Mouse (Mus musculus) testis, adult 2 months (tissue): ENCODE results near the gene Anxa7. TPM values are rescaled to one million over a fixed set of nuclear protein-coding genes. Genes with fewer than 3 reads are reported as not detected.

Source experiments
- H3K27ac ChIP-seq: fragments of 200-500 bp; 2 replicates; pipeline ENCODE4 v1.5.1; 2012; ENCODE audit warnings: low read depth, low read length; ENCODE audit not compliant: control insufficient read depth, insufficient read depth
- H3K27me3 ChIP-seq: fragments of 200-500 bp; 2 replicates; pipeline ENCODE4 v1.6.1; 2012; ENCODE audit warnings: mild to moderate bottlenecking, low read length, moderate library complexity; ENCODE audit not compliant: control insufficient read depth, insufficient read depth
- H3K36me3 ChIP-seq: fragments of 200-500 bp; 2 replicates; pipeline ENCODE4 v1.6.1; 2012; ENCODE audit warnings: mild to moderate bottlenecking, low read length; ENCODE audit not compliant: control insufficient read depth, insufficient read depth
- H3K4me1 ChIP-seq: fragments of 200-500 bp; 2 replicates; pipeline ENCODE4 v1.6.1; 2012; ENCODE audit warnings: low read length; ENCODE audit not compliant: control insufficient read depth, insufficient read depth
- H3K4me3 ChIP-seq: fragments of 200-500 bp; 2 replicates; pipeline ENCODE4 v1.5.1; 2012; ENCODE audit warnings: low read depth, mild to moderate bottlenecking, low read length, moderate library complexity, mixed read lengths; ENCODE audit not compliant: control insufficient read depth
- CTCF ChIP-seq: fragments of 200-500 bp; IDR thresholded peaks from 2 replicates; pipeline ENCODE4 v1.5.1; 2012; ENCODE audit warnings: low read depth, mild to moderate bottlenecking, inconsistent platforms, low read length, moderate library complexity; ENCODE audit not compliant: control insufficient read depth, insufficient read depth, insufficient replicate concordance
- POLR2A ChIP-seq: fragments of 200-500 bp; IDR thresholded peaks from 2 replicates; pipeline ENCODE4 v1.6.1; 2012; ENCODE audit warnings: low read depth, mild to moderate bottlenecking, inconsistent platforms, low read length, moderate library complexity; ENCODE audit not compliant: control insufficient read depth
- polyA plus RNA-seq: library from polyadenylated mRNA; depleted of rRNA; stranded (reverse); fragments of >200 nt; gene quantifications from 2 replicates; pipeline ENCODE4 v1.2.3, GENCODE M21; 2012; rRNA removed

Gene Anxa7
- polyA plus RNA-seq, 1 experiment = 12.2 TPM

- Histone ChIP-seq H3K4me3 (no peak overlapping the region), H3K4me1 (no peaks in the 10 kb centered on the region), H3K27ac (no peak overlapping the region), H3K27me3 (no peaks in the 10 kb centered on the region), H3K36me3 (peaks cover 1% of the 10 kb centered on the region; the same call in 1 of the 2 replicates)
- no peak for TF ChIP-seq POLR2A
- no peak for TF ChIP-seq CTCF
Observed at GRCm38 (mm10) chr14:20431726-20432125, 48.2 kb downstream of the Anxa7 start.

GRCm38 (mm10) chr14:20429833-20430232 lies 50.1 kb downstream of the Anxa7 start:
- Histone ChIP-seq H3K27me3 (no peaks in the 10 kb centered on the region), H3K4me1 (no peaks in the 10 kb centered on the region), H3K4me3 (no peak overlapping the region), H3K36me3 (no peaks in the 10 kb centered on the region; the same call in 1 of the 2 replicates), H3K27ac (no peak overlapping the region)
- TF ChIP-seq POLR2A = no peak
- no peak for TF ChIP-seq CTCF

GRCm38 (mm10) chr14:20428593-20428992 lies 51.3 kb downstream of the Anxa7 start:
- TF ChIP-seq POLR2A = no peak
- Histone ChIP-seq H3K27ac (no peak overlapping the region), H3K4me3 (no peak overlapping the region), H3K27me3 (no peaks in the 10 kb centered on the region), H3K36me3 (no peaks in the 10 kb centered on the region; the same call in 1 of the 2 replicates), H3K4me1 (no peaks in the 10 kb centered on the region)

DNA sequence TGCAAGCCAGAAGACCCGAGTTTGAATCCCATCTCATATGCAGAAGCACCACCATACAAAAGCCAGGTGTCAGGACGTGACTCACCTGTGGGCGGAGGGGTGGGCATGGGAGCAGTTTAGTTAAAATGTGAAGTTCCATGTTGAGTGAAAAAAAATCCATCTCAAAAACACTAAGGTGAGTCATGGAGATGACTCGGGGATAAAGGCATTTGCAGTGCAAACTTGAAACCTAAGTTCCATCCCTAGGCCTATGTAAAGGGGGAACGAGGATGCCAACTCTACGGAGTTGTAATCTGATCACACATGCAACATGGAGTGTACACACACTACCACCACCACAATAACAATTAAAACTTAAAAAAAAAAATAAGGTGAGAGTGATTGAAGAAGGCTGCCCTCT lies 56.9 kb downstream of the Anxa7 start:
- Histone ChIP-seq H3K27ac (no peak overlapping the region), H3K27me3 (no peaks in the 10 kb centered on the region), H3K4me3 (no peak overlapping the region), H3K36me3 (no peaks in the 10 kb centered on the region; the same call in 1 of the 2 replicates), H3K4me1 (no peaks in the 10 kb centered on the region)
- no peak for TF ChIP-seq POLR2A

- Histone ChIP-seq H3K27ac (no peak overlapping the region), H3K27me3 (no peaks in the 10 kb centered on the region), H3K4me3 (no peak overlapping the region), H3K36me3 (no peaks in the 10 kb centered on the region; the same call in 1 of the 2 replicates), H3K4me1 (no peaks in the 10 kb centered on the region)
- TF ChIP-seq POLR2A = no peak
- TF ChIP-seq CTCF = no peak
Observed at GRCm38 (mm10) chr14:20422257-20422656, 57.7 kb downstream of the Anxa7 start.

Other genes with a start within 250 kb of the Anxa7 start
- gene Kcnk16, start 210.9 kb downstream of the Anxa7 start, polyA plus RNA-seq = not detected in 2 replicates
- gene Nudt13, start 185.4 kb downstream of the Anxa7 start, polyA plus RNA-seq = 4.0 and 7.7 TPM in 2 replicates
- gene Ecd, start 132.0 kb downstream of the Anxa7 start, polyA plus RNA-seq = 19.4 and 19.7 TPM in 2 replicates
- gene Fam149b, start 132.0 kb downstream of the Anxa7 start, polyA plus RNA-seq = 51.2 and 54.5 TPM in 2 replicates
- gene Dnajc9, start 91.2 kb downstream of the Anxa7 start, polyA plus RNA-seq = 104 and 140 TPM in 2 replicates
- gene Mrps16, start 86.5 kb downstream of the Anxa7 start, polyA plus RNA-seq = 14.2 and 14.4 TPM in 2 replicates
- 55.1 and 56.7 TPM in 2 replicates for gene Cfap70, start 27.9 kb downstream of the Anxa7 start, polyA plus RNA-seq
- 1.7 and 2.1 TPM in 2 replicates for gene Mss51, start 16.8 kb upstream of the Anxa7 start, polyA plus RNA-seq
- 7.7 and 10.0 TPM in 2 replicates for gene Ppp3cb, start 66.4 kb upstream of the Anxa7 start, polyA plus RNA-seq
- 12.9 and 14.4 TPM in 2 replicates for gene Usp54, start 160.9 kb upstream of the Anxa7 start, polyA plus RNA-seq
- gene Myoz1, start 176.4 kb upstream of the Anxa7 start, polyA plus RNA-seq = 0.28 and 0.47 TPM in 2 replicates
- gene Synpo2l, start 188.2 kb upstream of the Anxa7 start, polyA plus RNA-seq = 0.38 and 0.60 TPM in 2 replicates
- 78.2 and 80.7 TPM in 2 replicates for gene Sec24c, start 194.2 kb upstream of the Anxa7 start, polyA plus RNA-seq
- gene Fut11, start 214.8 kb upstream of the Anxa7 start, polyA plus RNA-seq = 2.1 and 2.3 TPM in 2 replicates
- 36.1 and 36.2 TPM in 2 replicates for gene Chchd1, start 222.9 kb upstream of the Anxa7 start, polyA plus RNA-seq
- gene Zswim8, start 227.4 kb upstream of the Anxa7 start, polyA plus RNA-seq = 149 and 156 TPM in 2 replicates